Mouse (Mus musculus) right cerebral cortex, postnatal 10 days (tissue): ENCODE measurements around the gene Dnajc30.
"Not testable (repeated sequence)": the region's sequence is repeated elsewhere in the genome, so short reads cannot be mapped to it uniquely, and the experiment has no call there.

Experiments used
- DNase-seq, 2 experiments: peaks; one replicate each; pipeline ENCODE4 v3.0.0; 2021; ENCODE audit warnings: low spot score in 2 of 2

Dnajc30 gene

DNA sequence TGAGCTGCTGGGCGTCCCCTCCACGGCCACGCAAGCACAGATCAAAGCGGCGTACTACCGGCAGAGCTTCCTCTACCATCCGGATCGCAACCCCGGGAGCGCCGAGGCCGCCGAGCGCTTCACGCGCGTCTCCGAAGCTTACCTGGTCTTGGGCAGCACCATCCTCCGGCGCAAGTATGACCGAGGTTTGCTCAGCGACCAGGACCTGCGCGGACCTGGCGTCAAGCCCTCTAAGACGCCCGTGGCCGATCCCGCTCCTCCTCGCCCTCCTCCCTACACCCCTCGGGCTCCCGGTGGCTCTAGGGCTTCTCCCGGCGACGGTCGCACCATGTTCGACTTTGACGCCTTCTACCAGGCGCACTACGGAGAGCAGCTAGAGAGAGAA, 372 bp downstream of the Dnajc30 start:
- peak in 1 of 2 experiments; percentile 57 for DNase-seq

DNA sequence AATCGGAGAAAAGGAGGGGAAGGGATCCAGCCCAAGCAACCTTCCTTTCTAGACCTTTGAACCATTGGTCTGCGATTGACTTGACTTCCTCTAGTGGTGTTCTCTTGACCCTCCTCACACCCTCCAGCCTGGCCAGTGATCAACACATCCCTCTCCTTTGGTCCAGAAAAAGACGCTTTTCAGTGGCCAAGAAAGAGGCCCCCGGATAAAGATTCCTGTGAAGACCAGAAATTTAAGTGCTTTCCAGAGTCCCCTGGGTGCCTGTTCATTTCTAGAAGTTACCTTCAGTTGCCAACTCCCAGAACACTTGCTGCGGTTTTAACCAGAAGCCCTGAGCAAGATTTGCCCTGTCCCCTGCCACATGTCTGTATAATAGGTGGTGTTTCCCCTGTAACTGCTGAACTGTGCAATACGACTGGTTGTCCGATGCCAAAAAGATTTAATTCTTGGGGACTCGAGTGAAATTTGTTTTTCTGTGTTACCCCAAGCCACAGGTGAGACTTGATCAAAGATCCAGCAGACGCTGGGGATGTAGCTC, 976 bp downstream of the Dnajc30 start, which contains the start of gene Bud23:
Bud23 (minus strand) TSS at position 51 of the 538 bp plus-strand sequence.
- not testable (repeated sequence) for DNase-seq

DNA sequence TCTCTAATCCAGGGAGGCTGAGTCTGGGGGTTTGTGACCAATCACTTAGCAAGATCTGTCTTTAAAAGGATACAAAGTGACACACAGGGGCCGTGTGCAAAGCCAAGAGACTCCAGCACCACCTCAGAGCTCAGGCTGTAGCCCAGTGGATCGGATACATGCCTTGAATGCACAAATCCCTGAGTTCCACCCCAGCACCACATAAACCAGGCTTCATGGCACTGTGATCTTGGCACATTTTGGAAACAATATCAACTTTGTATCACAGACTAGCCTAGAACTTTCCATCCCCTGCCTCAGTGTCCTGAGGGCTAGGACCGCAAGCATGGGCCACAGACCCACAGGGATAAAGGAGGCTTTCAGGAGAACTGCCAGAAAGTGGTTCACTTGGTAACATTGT, 2.0 kb downstream of the Dnajc30 start:
- no peak for DNase-seq

DNA sequence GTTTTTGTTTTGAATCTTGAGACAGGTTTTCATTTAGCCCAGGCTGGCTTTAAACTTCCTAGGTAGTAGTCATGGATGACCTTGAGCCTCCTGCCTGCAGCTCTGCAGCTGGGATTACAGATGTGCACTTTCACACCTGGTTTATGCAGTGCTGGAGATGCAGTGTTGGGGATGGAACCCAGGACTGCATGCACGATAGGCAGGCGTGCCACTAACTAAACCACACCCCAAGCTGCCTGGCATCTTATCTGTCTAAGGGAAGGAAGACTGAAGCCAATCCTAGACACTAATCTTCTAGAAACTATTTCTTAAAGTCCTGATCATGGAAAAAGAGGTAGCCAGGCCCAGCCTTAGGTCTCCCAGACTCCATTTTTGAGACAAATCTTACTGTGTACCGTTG, 6.4 kb downstream of the Dnajc30 start:
- DNase-seq = no peak

DNA sequence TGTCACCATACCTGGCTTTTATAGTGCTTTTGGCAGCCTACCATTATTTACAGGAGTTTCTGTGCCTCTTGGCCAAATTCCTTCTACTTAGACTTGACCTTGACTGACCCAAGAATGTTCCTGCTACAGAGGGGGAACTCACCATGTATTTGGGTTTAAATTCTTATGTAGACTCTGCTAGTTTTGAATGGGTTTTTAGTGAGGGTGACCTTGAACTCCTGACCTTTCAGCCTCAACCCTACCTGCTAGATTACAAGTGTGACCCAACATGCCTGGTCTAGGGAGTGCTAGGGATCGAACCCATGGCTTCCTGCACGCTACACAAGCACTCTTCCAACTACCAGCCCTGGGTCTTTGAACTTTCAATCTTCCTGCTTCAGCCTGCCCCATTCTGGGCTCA, 8.1 kb downstream of the Dnajc30 start:
- DNase-seq = no peak

DNA sequence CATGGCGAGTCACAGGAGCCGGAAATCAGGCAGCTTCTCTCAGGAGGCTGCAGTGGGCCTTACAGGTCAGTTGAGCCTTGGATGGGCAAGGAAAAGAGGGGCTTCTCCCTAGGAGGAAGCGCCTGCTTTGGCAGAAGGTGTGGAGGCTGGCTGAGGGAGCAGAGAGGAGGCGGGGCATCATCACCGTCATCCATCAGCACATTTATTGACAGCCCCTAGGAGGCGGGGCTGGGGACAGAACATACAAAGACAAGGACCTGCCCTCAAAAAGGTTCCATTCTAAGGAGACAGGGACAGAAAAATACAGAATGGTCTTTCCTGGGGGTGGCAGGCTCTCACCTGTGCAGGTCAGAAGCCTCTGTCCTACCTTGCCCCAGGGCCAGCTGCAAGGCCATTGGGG, 8.7 kb downstream of the Dnajc30 start:
- no peak for DNase-seq

DNA sequence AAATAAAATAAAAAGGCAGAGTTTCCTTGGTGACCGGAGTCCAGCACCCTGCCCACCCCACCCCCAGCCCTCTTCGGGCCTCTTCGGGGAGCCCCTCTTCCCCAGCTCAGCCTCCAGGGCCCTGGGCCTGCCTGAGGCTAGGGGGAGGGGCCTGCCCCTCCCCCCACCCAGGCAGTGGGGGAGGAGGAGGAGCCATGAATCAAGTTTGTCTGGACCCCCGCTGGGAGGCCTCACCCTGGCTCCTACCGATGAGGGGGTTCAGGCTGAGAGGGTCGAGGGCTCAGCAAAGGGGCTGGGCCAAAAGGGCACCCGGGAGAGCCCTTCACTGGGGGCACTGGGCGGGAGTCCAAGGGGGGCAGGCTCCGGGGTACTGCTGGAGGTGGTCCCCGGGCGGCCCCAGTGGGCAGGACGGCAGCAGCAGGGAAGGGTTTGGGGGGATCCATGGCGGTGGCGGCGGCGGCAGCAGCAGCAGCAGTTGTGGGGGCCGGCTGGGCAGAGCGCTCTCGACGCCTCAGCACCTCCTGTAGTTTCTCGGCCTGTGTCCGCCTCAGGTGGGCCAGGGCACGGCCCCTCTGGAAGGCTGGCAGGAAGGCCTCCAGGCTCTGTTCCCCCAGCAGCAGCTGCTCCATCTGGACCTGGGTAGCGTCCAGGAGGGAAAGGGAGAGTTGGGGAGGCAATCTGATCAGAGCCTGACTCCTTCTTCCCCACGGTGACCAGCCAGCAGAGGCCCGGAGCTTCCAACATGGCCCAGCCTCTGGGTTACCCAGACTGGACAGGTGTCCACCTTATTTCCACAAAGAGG, 9.5 kb downstream of the Dnajc30 start:
- DNase-seq = no peak

DNA sequence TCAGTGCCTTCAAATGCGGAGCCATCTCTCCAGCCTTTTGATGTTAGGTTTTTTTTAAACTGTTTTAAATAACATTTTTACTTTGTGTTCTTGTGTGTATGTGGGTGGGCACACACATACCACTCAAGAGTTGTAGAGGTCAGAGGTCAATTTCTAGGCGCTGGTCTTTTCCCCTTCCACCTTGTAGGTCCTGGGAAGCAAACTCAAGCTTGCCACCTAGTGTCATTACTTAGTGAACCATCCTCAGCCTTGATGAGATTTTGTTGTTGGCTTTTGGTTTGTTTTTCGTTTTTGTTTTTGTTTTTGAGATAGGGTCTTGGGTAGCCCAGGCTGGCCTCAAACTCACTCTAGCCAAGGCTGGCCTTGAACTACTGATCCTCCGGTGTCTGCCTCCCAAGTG, 11.7 kb downstream of the Dnajc30 start:
- no peak for DNase-seq

DNA sequence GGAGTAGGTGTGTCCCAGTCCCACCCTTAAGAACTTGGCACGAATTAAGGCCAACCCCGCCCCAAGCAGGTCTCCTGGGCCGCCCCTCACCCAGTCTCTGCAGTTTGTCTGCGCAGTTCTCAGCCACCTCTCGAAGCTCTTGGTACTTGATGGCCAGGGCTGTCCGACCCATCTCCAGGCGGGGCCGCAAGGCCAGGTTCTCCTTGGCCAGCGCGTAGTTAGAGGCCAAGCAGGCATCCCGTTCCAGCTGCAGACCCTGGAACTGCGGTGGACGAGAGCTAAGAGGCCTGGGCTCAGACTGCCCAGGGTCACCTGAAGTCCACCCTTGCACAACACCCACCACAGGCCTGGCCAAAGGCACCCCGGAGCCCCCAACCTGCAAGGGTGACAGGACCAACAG, 12.4 kb downstream of the Dnajc30 start:
- peak in 1 of 2 experiments; percentile 50 for DNase-seq

DNA sequence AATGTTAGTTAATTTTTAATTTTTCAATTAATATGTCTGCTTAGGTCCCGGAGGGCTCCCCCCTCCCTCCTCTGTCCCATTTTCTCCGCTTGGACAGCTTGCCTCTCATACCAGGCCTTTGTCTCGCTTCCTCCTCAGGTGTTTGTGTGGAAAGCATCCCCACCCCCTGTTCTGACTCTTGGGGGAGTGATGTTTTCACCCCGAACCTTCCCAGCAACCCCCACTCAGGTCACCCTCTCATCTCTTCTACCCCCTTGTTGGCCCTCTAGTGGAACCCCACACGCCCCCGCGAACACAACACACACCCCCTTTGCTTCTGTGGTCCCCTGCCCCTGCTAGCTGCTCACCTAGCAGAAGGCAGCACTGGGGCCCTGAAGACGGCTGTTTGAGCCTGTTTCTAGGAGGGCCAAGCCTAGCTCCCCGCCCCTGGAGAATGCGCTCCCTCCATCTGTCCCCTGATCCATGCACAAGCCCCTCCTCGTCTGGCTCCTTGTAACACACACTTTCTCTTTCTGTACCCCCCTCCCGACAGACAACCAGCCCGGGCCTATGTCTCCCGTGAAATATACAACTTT, 13.0 kb downstream of the Dnajc30 start:
- peak; percentile 64 to 79 for DNase-seq

DNA sequence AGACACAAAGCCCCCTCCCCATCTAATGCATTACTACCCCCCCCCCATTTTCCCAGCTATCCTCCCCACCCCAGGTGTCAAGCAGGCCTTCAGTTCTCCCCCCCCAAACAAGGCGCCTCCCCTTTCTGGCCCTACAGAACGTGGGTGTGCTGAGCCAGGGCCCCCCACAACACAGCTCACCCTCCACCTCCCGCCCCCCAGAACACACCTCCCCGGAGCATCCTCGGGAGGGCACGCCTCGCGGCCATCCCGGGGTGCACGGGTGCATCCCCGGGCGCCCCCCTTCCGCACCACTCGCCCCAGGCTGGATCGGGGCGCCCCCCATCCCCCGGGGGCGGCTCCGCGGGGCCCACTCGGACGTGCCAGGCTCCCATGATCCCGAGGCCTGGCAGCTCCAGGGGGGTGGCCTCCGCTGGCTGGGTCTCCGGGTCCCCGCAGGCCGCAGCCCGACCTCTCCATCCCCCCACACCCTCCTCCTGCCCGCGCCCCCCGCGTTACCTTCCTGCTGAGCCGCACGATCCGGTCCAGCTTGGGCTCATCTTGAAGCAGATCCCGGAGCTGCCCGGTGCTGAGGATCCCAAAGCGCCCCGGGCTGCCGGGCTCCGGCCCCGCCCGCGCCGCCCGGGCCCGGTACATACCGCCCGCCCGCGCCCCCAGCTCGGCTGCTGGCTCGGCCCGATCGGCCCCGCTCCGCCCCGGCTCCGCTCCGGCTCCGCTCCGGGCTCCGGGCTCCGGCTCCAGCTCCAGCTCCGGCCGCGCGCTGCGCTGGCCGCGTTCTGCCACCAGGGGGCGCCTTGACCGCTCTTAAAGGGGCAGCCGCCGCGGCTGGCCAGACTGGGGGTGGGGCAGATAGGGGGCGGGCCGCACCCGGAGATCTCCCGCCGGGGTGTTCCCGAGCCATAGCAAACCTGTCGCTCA, 13.8 kb downstream of the Dnajc30 start, which contains the start of gene Vps37d:
Vps37d (minus strand) TSS at position 703 of the 918 bp plus-strand sequence.
- peak; percentile 91 to 96 for DNase-seq

DNA sequence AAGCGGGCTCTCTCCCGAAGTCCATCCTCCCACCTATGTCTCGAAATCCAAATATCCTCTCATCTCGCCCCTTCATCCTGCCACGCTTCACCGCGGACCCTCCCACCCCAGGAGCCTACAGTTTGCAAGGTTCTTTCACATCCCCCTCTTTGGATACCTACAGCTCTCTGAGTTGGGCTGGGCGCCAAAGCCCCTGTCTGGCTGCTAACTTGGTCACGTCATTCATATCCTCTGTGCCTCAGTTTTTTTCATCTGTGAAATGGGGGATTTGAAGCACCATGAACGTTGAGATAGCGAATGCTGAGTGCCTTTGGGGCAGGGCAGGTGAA, 14.4 kb downstream of the Dnajc30 start:
- peak in 1 of 2 experiments; percentile 73 for DNase-seq

DNA sequence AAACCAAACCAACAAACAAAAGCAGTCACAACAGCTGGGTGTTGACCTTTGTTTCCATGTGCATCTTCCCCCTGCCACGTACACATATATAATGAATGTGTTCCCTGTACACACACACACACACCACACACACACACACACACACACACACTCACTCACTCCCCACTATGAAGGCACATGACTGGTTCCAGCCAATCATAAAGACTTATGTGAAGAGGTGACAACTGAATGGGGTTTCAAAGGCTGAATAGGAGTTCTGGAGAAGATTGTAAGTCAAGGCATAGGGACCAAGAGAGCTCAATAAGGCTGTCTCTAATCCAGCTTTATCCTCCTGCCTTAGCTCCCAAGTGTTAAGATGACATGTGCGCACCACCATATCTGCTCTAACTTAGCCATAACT, 15.6 kb downstream of the Dnajc30 start:
- no peak for DNase-seq

DNA sequence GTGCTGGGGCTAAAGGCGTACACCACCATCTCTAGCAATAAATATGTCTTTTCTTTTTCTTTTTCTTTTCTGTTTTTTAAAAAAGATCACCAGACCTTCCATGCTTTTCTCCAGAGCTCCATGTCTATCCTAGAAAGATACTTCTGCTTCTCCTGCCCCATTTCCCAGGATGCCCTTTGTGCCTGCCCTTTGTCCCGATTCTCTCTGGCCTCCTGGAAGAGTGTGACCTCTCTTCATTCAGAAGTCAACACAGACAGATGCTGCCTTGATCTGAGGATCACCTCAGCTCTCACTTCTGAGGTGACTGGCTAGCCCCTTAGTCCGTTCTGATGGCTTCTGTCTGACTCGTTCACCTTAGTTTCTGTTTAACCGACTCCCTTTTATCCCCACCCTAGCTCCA, 16.5 kb downstream of the Dnajc30 start:
- DNase-seq = no peak

DNA sequence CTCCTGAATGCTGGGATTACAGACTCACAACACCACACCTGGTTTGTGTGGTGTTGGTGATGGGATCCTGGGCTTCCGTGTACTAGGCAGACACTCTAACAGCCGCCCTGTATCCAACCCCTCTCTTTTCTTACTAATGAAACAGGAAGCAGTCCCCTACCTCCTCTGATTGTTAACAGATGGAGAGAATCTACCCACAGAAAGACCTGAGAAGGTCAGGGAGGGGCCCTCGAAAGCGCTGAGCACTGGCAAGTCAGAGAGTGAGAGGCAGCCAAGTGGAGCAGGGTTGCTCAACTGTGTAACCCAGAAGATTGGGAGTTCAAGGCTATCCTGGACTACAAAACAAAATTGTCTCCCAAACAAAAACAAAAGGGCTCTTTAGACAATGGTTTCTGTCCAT, 22.9 kb downstream of the Dnajc30 start:
- no peak for DNase-seq

DNA sequence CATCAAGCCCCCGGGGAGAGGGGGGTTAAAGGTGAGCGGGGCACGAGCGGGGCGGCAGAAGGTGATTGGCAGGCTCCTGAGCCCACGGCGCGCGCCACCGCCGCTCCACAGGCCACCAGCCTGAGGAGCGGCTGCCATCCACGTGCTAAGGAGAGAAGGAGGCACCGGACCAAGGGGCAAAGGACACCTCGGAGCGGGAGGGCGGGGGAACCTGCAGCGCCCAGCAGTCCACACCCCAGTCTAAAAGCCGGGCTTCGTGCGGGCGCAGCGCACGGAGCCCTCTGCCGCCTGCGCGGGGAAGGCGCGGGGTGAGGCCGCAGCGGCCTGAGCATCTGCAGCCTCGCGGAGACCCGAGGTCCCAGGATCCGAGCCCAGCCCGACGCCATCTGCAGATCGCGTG, 25.7 kb downstream of the Dnajc30 start, which contains the start of gene Mlxipl:
Mlxipl (plus strand) TSS at position 238 of the 400 bp plus-strand sequence.
- no peak for DNase-seq

DNA sequence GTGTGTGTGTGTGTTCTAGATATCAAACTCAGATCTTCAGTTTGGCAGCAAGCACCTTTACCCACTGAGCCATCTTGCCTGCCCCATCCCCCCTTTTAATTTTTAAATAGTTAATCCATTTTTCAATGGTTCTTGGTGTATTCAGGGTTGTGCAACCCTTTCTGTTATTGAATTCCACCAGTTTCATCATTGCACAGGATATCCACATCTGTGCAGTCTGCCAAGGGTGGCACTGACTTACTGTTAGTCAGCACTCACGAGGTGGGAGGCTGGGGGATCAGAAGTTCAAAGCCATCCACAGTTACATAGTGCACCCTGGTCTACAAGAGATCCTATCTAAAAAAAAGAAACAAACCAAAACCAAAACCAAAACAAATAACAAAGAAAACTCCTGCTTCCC, 37.0 kb downstream of the Dnajc30 start:
- DNase-seq = no peak

DNA sequence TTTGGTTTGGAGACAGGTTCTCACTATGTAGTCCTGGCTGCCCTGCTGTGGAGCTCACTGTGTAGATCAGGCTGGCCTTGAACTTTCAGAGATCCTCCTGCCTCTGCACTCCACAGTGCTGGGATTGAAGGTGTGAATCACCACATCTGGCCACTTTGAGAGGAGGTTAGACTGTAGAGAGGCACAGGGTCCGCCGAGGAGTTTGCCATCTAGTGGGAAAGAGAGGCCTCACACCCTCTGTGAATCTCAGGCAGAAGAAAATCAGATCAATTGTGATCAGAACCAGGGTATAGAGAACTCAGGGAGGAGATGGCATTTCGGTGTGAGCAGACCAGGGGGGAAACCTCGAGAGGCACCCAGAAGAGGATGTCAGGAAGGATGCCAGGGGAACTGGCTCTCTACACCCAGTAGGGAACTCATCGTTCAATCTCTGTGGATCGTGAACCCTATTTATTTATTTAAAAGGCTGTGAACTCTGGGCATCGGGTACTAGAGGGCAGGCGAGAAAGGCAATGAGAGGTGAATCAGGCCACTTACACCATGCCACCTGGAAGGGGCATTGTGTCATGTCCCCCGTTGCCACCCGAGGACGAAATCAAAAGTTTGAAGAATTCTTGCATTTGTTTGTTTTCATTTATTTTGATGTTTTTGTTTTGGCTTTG, 40.1 kb downstream of the Dnajc30 start:
- no peak for DNase-seq

DNA sequence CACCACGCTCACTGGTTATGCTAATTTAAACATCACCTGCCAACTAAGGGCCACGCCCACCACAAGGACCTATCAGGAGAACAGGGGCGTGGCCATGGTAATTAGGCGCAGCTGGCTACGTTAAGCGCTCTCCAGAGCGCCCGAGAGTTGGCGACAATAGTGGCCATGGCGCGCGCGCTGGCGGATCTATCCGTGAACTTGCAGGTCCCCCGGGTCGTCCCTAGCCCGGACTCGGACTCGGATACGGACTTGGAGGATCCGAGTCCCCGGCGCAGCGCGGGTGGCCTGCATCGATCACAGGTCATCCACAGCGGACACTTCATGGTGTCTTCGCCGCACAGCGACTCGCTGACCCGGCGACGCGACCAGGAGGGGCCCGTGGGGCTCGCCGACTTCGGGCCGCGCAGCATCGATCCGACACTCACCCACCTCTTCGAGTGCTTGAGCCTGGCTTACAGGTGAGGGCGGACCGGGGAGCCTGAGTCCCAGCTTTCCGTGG, 42.8 kb downstream of the Dnajc30 start:
- peak; percentile 81 to 87 for DNase-seq

DNA sequence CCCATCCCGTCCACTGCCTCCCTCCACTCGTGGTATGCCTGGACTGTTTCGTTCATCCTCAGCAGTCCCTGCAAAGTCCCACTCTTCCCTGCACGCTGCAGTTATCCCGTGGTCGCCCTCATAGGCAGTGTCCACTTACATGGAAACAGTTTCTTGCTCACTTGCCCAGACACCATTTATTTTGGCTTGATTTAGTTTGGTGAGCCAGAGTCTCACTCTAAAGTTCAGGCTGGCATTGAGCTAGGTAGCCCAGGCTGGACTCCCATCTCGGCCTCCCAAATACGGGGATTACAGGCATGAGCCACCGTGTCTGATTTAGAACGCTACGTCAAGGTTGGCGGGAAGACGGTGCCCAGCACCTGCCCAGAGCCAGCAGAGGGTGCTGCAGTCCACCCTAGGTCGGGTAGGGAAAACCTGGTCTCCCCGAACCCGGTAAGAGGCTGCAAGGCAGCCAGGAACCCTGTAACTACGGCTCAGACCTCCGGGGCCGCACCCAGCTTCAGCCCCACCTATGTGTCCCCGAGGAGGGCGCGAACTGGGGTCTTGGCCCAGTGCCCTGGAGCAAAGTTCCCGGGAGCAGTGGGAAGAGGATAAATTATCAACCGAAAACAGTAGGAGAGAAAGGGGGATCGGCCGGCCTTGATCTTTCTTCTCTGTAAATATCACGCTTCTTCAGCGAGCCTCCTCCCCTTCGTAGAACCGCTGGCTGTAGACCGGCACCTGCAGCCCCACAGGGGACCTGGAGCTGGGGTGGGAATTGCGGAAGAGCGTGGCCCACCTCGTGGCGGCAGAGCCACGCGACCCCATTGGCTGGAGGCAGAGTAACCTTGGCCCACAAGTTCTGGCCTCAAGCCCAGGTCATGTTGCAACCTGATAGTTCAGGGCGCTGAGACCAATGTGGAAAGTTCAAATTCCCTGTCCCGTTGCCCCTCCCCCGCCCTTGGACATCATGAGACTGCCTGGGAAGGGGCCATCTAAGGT, 43.8 kb downstream of the Dnajc30 start:
- DNase-seq = peak; percentile 34 to 44
